Mouse (Mus musculus): ENCODE measurements around the gene Lrrc4b. TPM values are rescaled to one million over a fixed set of nuclear protein-coding genes. Genes with fewer than 3 reads are reported as not detected.

Lrrc4b gene
- polyA plus RNA-seq (2012; fragmentation: generic; extraction: Trizol), result not detected
- long read RNA-seq, experiment 1, result 0 reads
- long read RNA-seq, experiment 2, result 0 reads

DNA sequence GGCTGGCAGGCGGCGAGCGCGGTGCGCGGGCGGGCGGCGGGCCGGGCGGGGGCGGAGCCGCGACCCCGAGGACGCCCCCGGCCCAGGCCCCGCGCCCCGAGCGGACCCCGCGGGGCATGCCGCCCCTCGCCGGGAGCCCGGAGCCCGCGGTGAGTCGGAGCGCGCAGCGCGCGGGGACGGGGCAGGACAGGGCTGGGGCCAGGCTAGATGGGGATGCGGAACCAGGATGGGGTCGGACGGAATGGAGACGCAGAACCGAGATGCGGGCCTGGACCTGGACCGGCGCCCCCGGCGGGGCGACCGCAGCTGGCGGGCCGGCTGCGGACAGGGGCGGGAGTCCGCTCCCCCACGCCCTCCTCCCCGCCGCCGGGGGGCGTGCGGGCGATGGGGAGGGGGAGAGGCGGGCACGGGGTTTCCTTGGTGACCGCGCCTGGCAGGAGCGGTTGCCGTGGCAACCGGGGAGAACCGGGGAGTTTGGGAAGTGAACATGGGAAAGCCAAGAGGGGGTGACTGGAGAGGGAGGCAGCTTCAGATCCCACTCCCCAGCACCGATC lies at the start of gene Lrrc4b:
TSS of gene Lrrc4b (plus strand) at position 51 of the 554 bp plus-strand sequence.
- Histone ChIP-seq H3K27me3 (ENCODE audit: control insufficient read depth, insufficient read depth, insufficient read length) (peaks cover 55% of the 10 kb centered on the region), H3K4me3 (ENCODE audit: insufficient read depth, poor library complexity, severe bottlenecking) (no peak within 1 kb of the TSS)
- no peak for TF ChIP-seq MAX (IDR thresholded peaks at IDR 0.05)
- TF ChIP-seq USF1 (IDR thresholded peaks at IDR 0.05; ENCODE audit: low read depth), result no peak
- no peak for TF ChIP-seq CEBPB (IDR thresholded peaks at IDR 0.05; ENCODE audit: low read depth)
- TF ChIP-seq MYOD1 (IDR thresholded peaks at IDR 0.05; ENCODE audit: control insufficient read depth, insufficient read length, low read depth), result no peak
- TF ChIP-seq FOSL1 (IDR thresholded peaks at IDR 0.05; ENCODE audit: insufficient read depth, low read length, poor library complexity, severe bottlenecking), result no peak
- no peak for TF ChIP-seq CTCF (IDR thresholded peaks at IDR 0.05; ENCODE audit: control insufficient read depth, insufficient read depth, insufficient read length)
- no peak for TF ChIP-seq MYOG (IDR thresholded peaks at IDR 0.05; ENCODE audit: control insufficient read depth, extremely low read depth, insufficient read length)

DNA sequence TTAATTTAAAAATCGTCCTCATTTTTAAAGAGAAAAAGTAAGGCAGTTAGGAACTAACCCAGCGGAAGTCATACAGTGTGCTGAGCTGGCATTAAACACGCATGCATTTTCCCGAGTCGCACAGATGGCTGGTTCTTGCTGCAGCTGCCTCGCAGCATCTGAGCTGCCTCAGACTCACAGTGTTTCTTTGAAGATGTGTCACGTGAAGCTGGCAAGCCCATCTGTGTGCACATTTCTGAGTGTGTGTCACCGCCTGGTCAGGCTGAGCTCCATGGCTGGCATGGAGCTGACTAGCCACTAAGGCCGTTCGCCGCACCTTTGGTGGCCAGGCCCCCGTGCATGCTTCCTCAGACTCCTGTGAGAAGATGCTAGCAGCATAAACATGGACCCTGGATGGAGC lies 46.3 kb upstream of the Lrrc4b start:
- peaks cover 51% of the 10 kb centered on the region for H3K27me3 ChIP-seq (ENCODE audit: control insufficient read depth, insufficient read depth, insufficient read length)
- no peaks in the 10 kb centered on the region for H3K79me3 ChIP-seq (ENCODE audit: low read depth)
- no peaks in the 10 kb centered on the region for H3K79me2 ChIP-seq (ENCODE audit: control insufficient read depth, insufficient read depth)
- no peak overlapping the region for H3ac ChIP-seq (ENCODE audit: control insufficient read depth, insufficient read length, low read depth)
- no peaks in the 10 kb centered on the region for H3K36me3 ChIP-seq (ENCODE audit: control insufficient read depth, insufficient read depth)
- TF ChIP-seq USF1 (IDR thresholded peaks at IDR 0.05; ENCODE audit: low read depth) (peak; percentile 52), CTCF (IDR thresholded peaks at IDR 0.05; ENCODE audit: control insufficient read depth, insufficient read depth, insufficient read length) (no peak)
- H3K4me3 ChIP-seq (ENCODE audit: insufficient read depth, poor library complexity, severe bottlenecking), result no peak overlapping the region

More for the DNA sequence above, at the start of gene Lrrc4b:
- H3K36me3 ChIP-seq (ENCODE audit: control insufficient read depth, insufficient read depth), result no peaks in the 10 kb centered on the region
- H3K79me2 ChIP-seq (ENCODE audit: control insufficient read depth, insufficient read depth), result no peaks in the 10 kb centered on the region
- H3K79me3 ChIP-seq (ENCODE audit: low read depth), result no peaks in the 10 kb centered on the region
- H3ac ChIP-seq (ENCODE audit: control insufficient read depth, insufficient read length, low read depth), result no peak within 1 kb of the TSS

DNA sequence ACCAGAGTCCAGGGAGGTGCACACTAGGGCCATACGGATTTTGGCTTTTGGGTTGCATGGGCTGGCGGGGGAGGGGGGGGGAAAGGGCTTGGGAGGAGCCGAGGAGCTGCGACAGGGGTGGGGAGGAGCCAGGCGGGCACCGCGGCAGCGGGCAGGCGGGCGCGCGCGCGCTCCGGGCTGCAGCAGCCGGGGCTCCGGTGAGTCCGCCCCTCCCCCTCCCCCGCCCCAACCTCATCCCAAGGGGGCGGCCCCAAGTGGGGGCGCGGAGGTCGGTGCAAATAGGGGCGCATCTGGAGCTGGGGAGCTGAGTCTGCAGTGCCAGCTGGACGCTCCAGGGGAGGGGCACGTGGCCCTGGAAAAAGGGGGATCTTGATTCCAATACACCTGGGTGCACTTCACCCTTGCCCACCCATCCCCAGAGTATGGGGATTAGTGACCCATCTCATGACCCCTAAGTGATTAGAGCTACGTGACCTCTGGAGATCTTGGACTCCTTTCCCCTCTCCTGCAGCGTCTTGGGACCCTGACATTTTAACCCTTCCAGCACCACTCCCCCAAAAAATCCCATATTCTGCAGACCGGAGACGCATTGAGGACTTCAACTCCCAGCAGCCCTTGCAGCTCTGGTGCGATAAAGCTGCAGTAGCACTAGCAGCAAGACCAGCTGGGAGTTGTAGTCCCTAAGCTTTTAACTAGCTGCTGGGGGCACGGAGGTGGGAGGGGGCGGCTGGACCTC lies 44.7 kb upstream of the Lrrc4b start, which contains the start of gene Syt3:
TSS of gene Syt3 (plus strand) at position 123 of the 736 bp plus-strand sequence.
- Histone ChIP-seq H3K27me3 (ENCODE audit: control insufficient read depth, insufficient read depth, insufficient read length) (peaks cover 62% of the 10 kb centered on the region), H3K79me3 (ENCODE audit: low read depth) (no peaks in the 10 kb centered on the region)

DNA sequence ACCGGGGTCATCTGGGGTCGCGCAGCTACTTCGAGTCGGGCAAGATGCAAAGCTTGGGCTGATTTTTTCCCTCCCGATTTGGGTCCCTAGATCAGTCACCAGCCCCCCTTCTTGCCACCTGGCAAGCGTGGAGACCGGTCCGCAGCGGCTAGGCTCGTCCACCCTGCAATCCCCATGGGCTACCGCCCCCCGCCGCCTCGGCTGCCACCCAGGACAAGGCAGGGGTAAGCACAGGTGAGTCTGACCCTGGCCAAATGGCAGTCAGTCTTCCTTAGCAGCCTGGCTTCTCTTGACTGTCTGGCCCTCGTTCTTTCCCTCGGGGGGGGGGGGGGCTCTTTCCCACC lies 44.1 kb upstream of the Lrrc4b start:
- Histone ChIP-seq H3K4me3 (ENCODE audit: insufficient read depth, poor library complexity, severe bottlenecking) (no peak overlapping the region), H3K79me2 (ENCODE audit: control insufficient read depth, insufficient read depth) (no peaks in the 10 kb centered on the region), H3K79me3 (ENCODE audit: low read depth) (no peaks in the 10 kb centered on the region), H3K27me3 (ENCODE audit: control insufficient read depth, insufficient read depth, insufficient read length) (peaks cover 64% of the 10 kb centered on the region), H3K36me3 (ENCODE audit: control insufficient read depth, insufficient read depth) (no peaks in the 10 kb centered on the region), H3ac (ENCODE audit: control insufficient read depth, insufficient read length, low read depth) (no peak overlapping the region)
- no peak for TF ChIP-seq USF1 (IDR thresholded peaks at IDR 0.05; ENCODE audit: low read depth)
- no peak for TF ChIP-seq MAX (IDR thresholded peaks at IDR 0.05)
- TF ChIP-seq MYOD1 (IDR thresholded peaks at IDR 0.05; ENCODE audit: control insufficient read depth, insufficient read length, low read depth), result no peak
- TF ChIP-seq FOSL1 (IDR thresholded peaks at IDR 0.05; ENCODE audit: insufficient read depth, low read length, poor library complexity, severe bottlenecking), result no peak

More for the DNA sequence above, 44.7 kb upstream of the Lrrc4b start, which contains the start of gene Syt3:
- no peak within 1 kb of the TSS for H3ac ChIP-seq (ENCODE audit: control insufficient read depth, insufficient read length, low read depth)
- H3K36me3 ChIP-seq (ENCODE audit: control insufficient read depth, insufficient read depth), result no peaks in the 10 kb centered on the region
- H3K4me3 ChIP-seq (ENCODE audit: insufficient read depth, poor library complexity, severe bottlenecking), result no peak within 1 kb of the TSS
- TF ChIP-seq CEBPB (IDR thresholded peaks at IDR 0.05; ENCODE audit: low read depth), result no peak
- no peak for TF ChIP-seq MYOD1 (IDR thresholded peaks at IDR 0.05; ENCODE audit: control insufficient read depth, insufficient read length, low read depth)
- no peak for TF ChIP-seq CTCF (IDR thresholded peaks at IDR 0.05; ENCODE audit: control insufficient read depth, insufficient read depth, insufficient read length)
- TF ChIP-seq FOSL1 (IDR thresholded peaks at IDR 0.05; ENCODE audit: insufficient read depth, low read length, poor library complexity, severe bottlenecking), result no peak
- no peak for TF ChIP-seq MYOG (IDR thresholded peaks at IDR 0.05; ENCODE audit: control insufficient read depth, extremely low read depth, insufficient read length)
- TF ChIP-seq MAX (IDR thresholded peaks at IDR 0.05), result no peak
- TF ChIP-seq USF1 (IDR thresholded peaks at IDR 0.05; ENCODE audit: low read depth), result no peak
- no peaks in the 10 kb centered on the region for H3K79me2 ChIP-seq (ENCODE audit: control insufficient read depth, insufficient read depth)

DNA sequence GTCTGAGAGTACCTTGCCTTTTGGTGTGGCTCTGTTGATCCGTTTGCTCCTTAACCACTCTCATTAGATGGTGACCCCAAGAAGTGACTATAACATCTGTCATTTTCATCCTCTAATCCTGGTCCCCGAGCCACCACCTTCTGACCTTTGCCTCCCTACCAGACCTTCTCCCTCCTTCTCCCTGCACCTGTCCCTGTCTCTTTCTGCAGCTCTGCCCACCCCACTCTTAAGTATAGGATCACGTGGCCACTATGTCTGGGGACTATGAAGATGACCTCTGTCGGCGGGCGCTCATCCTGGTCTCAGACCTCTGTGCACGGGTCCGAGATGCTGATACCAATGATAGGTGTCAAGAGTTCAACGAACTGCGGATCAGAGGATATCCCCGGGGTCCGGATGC lies 43.1 kb upstream of the Lrrc4b start, which contains the start of gene 1700008O03Rik:
TSS of gene 1700008O03Rik (minus strand) at position 101 of the 400 bp plus-strand sequence.
- Histone ChIP-seq H3K36me3 (ENCODE audit: control insufficient read depth, insufficient read depth) (no peaks in the 10 kb centered on the region), H3K79me2 (ENCODE audit: control insufficient read depth, insufficient read depth) (no peaks in the 10 kb centered on the region), H3K4me3 (ENCODE audit: insufficient read depth, poor library complexity, severe bottlenecking) (no peak within 1 kb of the TSS), H3K27me3 (ENCODE audit: control insufficient read depth, insufficient read depth, insufficient read length) (peaks cover 74% of the 10 kb centered on the region), H3K79me3 (ENCODE audit: low read depth) (no peaks in the 10 kb centered on the region), H3ac (ENCODE audit: control insufficient read depth, insufficient read length, low read depth) (no peak within 1 kb of the TSS)
- no peak for TF ChIP-seq USF1 (IDR thresholded peaks at IDR 0.05; ENCODE audit: low read depth)

DNA sequence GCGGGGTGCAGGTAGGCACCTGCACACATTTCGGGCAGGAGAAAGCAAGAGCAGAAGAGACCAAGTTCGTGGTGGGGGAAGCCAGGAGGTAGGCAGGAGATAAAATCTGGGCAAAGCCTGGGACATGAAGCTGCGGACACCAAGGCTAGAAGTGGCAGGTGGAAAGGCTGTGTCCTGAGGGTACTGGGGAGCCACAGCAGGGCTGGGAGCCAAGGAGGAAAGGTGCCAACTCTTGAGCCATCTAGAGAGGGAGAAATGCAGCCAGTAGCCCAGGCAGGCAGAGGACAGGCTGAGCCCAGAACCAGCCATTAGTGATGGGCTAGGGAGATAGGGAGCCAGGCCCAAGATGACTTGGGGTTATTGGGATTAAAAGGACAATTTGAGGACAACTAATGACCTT lies 37.0 kb upstream of the Lrrc4b start:
- TF ChIP-seq MYOD1 (IDR thresholded peaks at IDR 0.05; ENCODE audit: control insufficient read depth, insufficient read length, low read depth) (no peak), FOSL1 (IDR thresholded peaks at IDR 0.05; ENCODE audit: insufficient read depth, low read length, poor library complexity, severe bottlenecking) (no peak), MYOG (IDR thresholded peaks at IDR 0.05; ENCODE audit: control insufficient read depth, extremely low read depth, insufficient read length) (no peak), CTCF (IDR thresholded peaks at IDR 0.05; ENCODE audit: control insufficient read depth, insufficient read depth, insufficient read length) (no peak), MAX (IDR thresholded peaks at IDR 0.05) (no peak), CEBPB (IDR thresholded peaks at IDR 0.05; ENCODE audit: low read depth) (no peak), USF1 (IDR thresholded peaks at IDR 0.05; ENCODE audit: low read depth) (no peak)
- H3K79me2 ChIP-seq (ENCODE audit: control insufficient read depth, insufficient read depth), result no peaks in the 10 kb centered on the region
- no peaks in the 10 kb centered on the region for H3K79me3 ChIP-seq (ENCODE audit: low read depth)
- no peaks in the 10 kb centered on the region for H3K36me3 ChIP-seq (ENCODE audit: control insufficient read depth, insufficient read depth)
- H3ac ChIP-seq (ENCODE audit: control insufficient read depth, insufficient read length, low read depth), result no peak overlapping the region
- no peak overlapping the region for H3K4me3 ChIP-seq (ENCODE audit: insufficient read depth, poor library complexity, severe bottlenecking)
- H3K27me3 ChIP-seq (ENCODE audit: control insufficient read depth, insufficient read depth, insufficient read length), result peaks cover 78% of the 10 kb centered on the region
